Mouse (Mus musculus): ENCODE measurements around the gene Slc38a3. TPM values are rescaled to one million over a fixed set of nuclear protein-coding genes. Genes with fewer than 3 reads are reported as not detected.

Slc38a3 gene
- polyA plus RNA-seq, 1 experiment from 2014 or later: 55.0 TPM

- WGBS: 58% methylated on average over 6 of the region's 6 CpGs
- Histone ChIP-seq H3K27ac (ENCODE audit: low read depth, low read length) (peak overlapping the region; percentile 99), H3K9me3 (ENCODE audit: control insufficient read depth, low read length) (no peaks in the 10 kb centered on the region), H3K9ac (ENCODE audit: low read depth, low read length) (peak overlapping the region; percentile 77), H3K4me1 (ENCODE audit: control insufficient read depth, insufficient read depth, low read depth, low read length) (peaks cover 11% of the 10 kb centered on the region), H3K27me3 (replicated peaks; ENCODE audit: control insufficient read depth, insufficient read depth, low read length) (no peaks in the 10 kb centered on the region), H3K36me3 (ENCODE audit: control insufficient read depth, insufficient read depth, low read length) (peaks cover 20% of the 10 kb centered on the region), H3K4me3 (ENCODE audit: low read length) (peak overlapping the region; percentile 44), H3K4me2 (ENCODE audit: low read length) (peak overlapping the region; percentile 87)
- no peak for ATAC-seq
Observed at GRCm38 (mm10) chr9:107611456-107612190, 57.7 kb downstream of the Slc38a3 start.

GRCm38 (mm10) chr9:107609433-107609830 is 59.9 kb downstream of the Slc38a3 start:
- WGBS: 63% methylated on average over 4 of the region's 4 CpGs
- peaks cover 3% of the 10 kb centered on the region; the same call in 1 of the 2 replicates for H3K36me3 ChIP-seq (ENCODE audit: control insufficient read depth, insufficient read depth, low read length)
- no peaks in the 10 kb centered on the region for H3K9me3 ChIP-seq (ENCODE audit: control insufficient read depth, low read length)
- H3K27me3 ChIP-seq (replicated peaks; ENCODE audit: control insufficient read depth, insufficient read depth, low read length): no peaks in the 10 kb centered on the region; the same call in 1 of the 2 replicates
- no peak overlapping the region for H3K27ac ChIP-seq (ENCODE audit: low read depth, low read length)
- no peak overlapping the region for H3K4me3 ChIP-seq (ENCODE audit: low read length)
- H3K4me1 ChIP-seq (ENCODE audit: control insufficient read depth, insufficient read depth, low read depth, low read length): peaks cover 11% of the 10 kb centered on the region
- H3K9ac ChIP-seq (ENCODE audit: low read depth, low read length): no peak overlapping the region
- H3K4me2 ChIP-seq (ENCODE audit: low read length): no peak overlapping the region
- ATAC-seq: no peak

- H3K4me1 ChIP-seq (ENCODE audit: control insufficient read depth, insufficient read depth, low read depth, low read length): peaks cover 11% of the 10 kb centered on the region
- peaks cover under 1% of the 10 kb centered on the region; the same call in 1 of the 2 replicates for H3K36me3 ChIP-seq (ENCODE audit: control insufficient read depth, insufficient read depth, low read length)
- no peaks in the 10 kb centered on the region; the same call in 1 of the 2 replicates for H3K27me3 ChIP-seq (replicated peaks; ENCODE audit: control insufficient read depth, insufficient read depth, low read length)
- ATAC-seq: no peak
- no peak within 1 kb of the TSS for H3K4me2 ChIP-seq (ENCODE audit: low read length)
- no peaks in the 10 kb centered on the region for H3K9me3 ChIP-seq (ENCODE audit: control insufficient read depth, low read length)
- H3K27ac ChIP-seq (ENCODE audit: low read depth, low read length): no peak within 1 kb of the TSS; the same call in 1 of the 2 replicates
- 42% methylated on average over 12 of the region's 12 CpGs for WGBS
- no peak within 1 kb of the TSS for H3K4me3 ChIP-seq (ENCODE audit: low read length)
- H3K9ac ChIP-seq (ENCODE audit: low read depth, low read length): 0 out of 2 replicates have a peak within 1 kb of the TSS, but pooled peaks have one; percentile 20
Observed at GRCm38 (mm10) chr9:107608741-107609432, 60.4 kb downstream of the Slc38a3 start, which contains the start of gene Sema3b. Sema3b (minus strand) TSS chr9:107609229.

GRCm38 (mm10) chr9:107607653-107608245 is 61.6 kb downstream of the Slc38a3 start:
- Histone ChIP-seq H3K4me2 (ENCODE audit: low read length) (no peak overlapping the region), H3K27me3 (replicated peaks; ENCODE audit: control insufficient read depth, insufficient read depth, low read length) (no peaks in the 10 kb centered on the region; the same call in 1 of the 2 replicates), H3K36me3 (ENCODE audit: control insufficient read depth, insufficient read depth, low read length) (no peaks in the 10 kb centered on the region), H3K4me3 (ENCODE audit: low read length) (no peak overlapping the region), H3K9ac (ENCODE audit: low read depth, low read length) (no peak overlapping the region), H3K27ac (ENCODE audit: low read depth, low read length) (peak overlapping the region; percentile 14; the same call in 1 of the 2 replicates), H3K4me1 (ENCODE audit: control insufficient read depth, insufficient read depth, low read depth, low read length) (peaks cover 11% of the 10 kb centered on the region), H3K9me3 (ENCODE audit: control insufficient read depth, low read length) (no peaks in the 10 kb centered on the region)
- no peak for ATAC-seq
- 55% methylated on average over 9 of the region's 9 CpGs for WGBS

- H3K9ac ChIP-seq (ENCODE audit: low read depth, low read length): no peak overlapping the region
- no peak for ATAC-seq
- H3K4me2 ChIP-seq (ENCODE audit: low read length): no peak overlapping the region
- H3K4me3 ChIP-seq (ENCODE audit: low read length): no peak overlapping the region
- H3K4me1 ChIP-seq (ENCODE audit: control insufficient read depth, insufficient read depth, low read depth, low read length): peaks cover 10% of the 10 kb centered on the region
- no peaks in the 10 kb centered on the region for H3K9me3 ChIP-seq (ENCODE audit: control insufficient read depth, low read length)
- WGBS: 60% methylated on average over 2 of the region's 2 CpGs
- H3K27me3 ChIP-seq (replicated peaks; ENCODE audit: control insufficient read depth, insufficient read depth, low read length): no peaks in the 10 kb centered on the region; the same call in 1 of the 2 replicates
- no peaks in the 10 kb centered on the region for H3K36me3 ChIP-seq (ENCODE audit: control insufficient read depth, insufficient read depth, low read length)
- no peak overlapping the region for H3K27ac ChIP-seq (ENCODE audit: low read depth, low read length)
Observed at GRCm38 (mm10) chr9:107607036-107607435, 62.3 kb downstream of the Slc38a3 start.

GRCm38 (mm10) chr9:107606591-107606990 is 62.7 kb downstream of the Slc38a3 start:
- no peak for ATAC-seq
- Histone ChIP-seq H3K4me1 (ENCODE audit: control insufficient read depth, insufficient read depth, low read depth, low read length) (peaks cover 9% of the 10 kb centered on the region), H3K4me2 (ENCODE audit: low read length) (no peak overlapping the region), H3K27me3 (replicated peaks; ENCODE audit: control insufficient read depth, insufficient read depth, low read length) (no peaks in the 10 kb centered on the region; the same call in 1 of the 2 replicates), H3K4me3 (ENCODE audit: low read length) (no peak overlapping the region), H3K36me3 (ENCODE audit: control insufficient read depth, insufficient read depth, low read length) (no peaks in the 10 kb centered on the region), H3K27ac (ENCODE audit: low read depth, low read length) (no peak overlapping the region), H3K9me3 (ENCODE audit: control insufficient read depth, low read length) (no peaks in the 10 kb centered on the region), H3K9ac (ENCODE audit: low read depth, low read length) (no peak overlapping the region)
- 20% methylated on average over 9 of the region's 9 CpGs for WGBS

GRCm38 (mm10) chr9:107605041-107605661 is 64.2 kb downstream of the Slc38a3 start:
- no peaks in the 10 kb centered on the region; the same call in 1 of the 2 replicates for H3K27me3 ChIP-seq (replicated peaks; ENCODE audit: control insufficient read depth, insufficient read depth, low read length)
- ATAC-seq: no peak
- no peak overlapping the region for H3K4me2 ChIP-seq (ENCODE audit: low read length)
- no peak overlapping the region for H3K9ac ChIP-seq (ENCODE audit: low read depth, low read length)
- no peaks in the 10 kb centered on the region for H3K36me3 ChIP-seq (ENCODE audit: control insufficient read depth, insufficient read depth, low read length)
- no peaks in the 10 kb centered on the region for H3K9me3 ChIP-seq (ENCODE audit: control insufficient read depth, low read length)
- H3K4me1 ChIP-seq (ENCODE audit: control insufficient read depth, insufficient read depth, low read depth, low read length): peaks cover 7% of the 10 kb centered on the region
- H3K27ac ChIP-seq (ENCODE audit: low read depth, low read length): no peak overlapping the region
- no peak overlapping the region for H3K4me3 ChIP-seq (ENCODE audit: low read length)
- 35% methylated on average over 23 of the region's 23 CpGs for WGBS

- no peaks in the 10 kb centered on the region; the same call in 1 of the 2 replicates for H3K27me3 ChIP-seq (replicated peaks; ENCODE audit: control insufficient read depth, insufficient read depth, low read length)
- no peaks in the 10 kb centered on the region for H3K36me3 ChIP-seq (ENCODE audit: control insufficient read depth, insufficient read depth, low read length)
- H3K9me3 ChIP-seq (ENCODE audit: control insufficient read depth, low read length): no peaks in the 10 kb centered on the region
- H3K4me1 ChIP-seq (ENCODE audit: control insufficient read depth, insufficient read depth, low read depth, low read length): peaks cover 7% of the 10 kb centered on the region
- no peak overlapping the region for H3K4me2 ChIP-seq (ENCODE audit: low read length)
- H3K9ac ChIP-seq (ENCODE audit: low read depth, low read length): no peak overlapping the region
- 89% methylated on average over 6 of the region's 6 CpGs for WGBS
- ATAC-seq: no peak
- no peak overlapping the region for H3K27ac ChIP-seq (ENCODE audit: low read depth, low read length)
- H3K4me3 ChIP-seq (ENCODE audit: low read length): no peak overlapping the region
Observed at GRCm38 (mm10) chr9:107603251-107603650, 66.1 kb downstream of the Slc38a3 start.

Measured in hindbrain, embryonic 16.5 days (tissue).